Mouse (Mus musculus) cerebellum, postnatal 10 days (tissue): ENCODE data around the gene Tbc1d13.

Experiments used
- DNase-seq, 2 experiments: peaks; one replicate each; pipeline ENCODE4 v3.0.0; 2021; ENCODE audit warnings: mixed read lengths in 2 of 2

Tbc1d13 gene

GRCm38 (mm10) chr2:30182424-30182823, 48.9 kb downstream of the Tbc1d13 start:
- no peak for DNase-seq

GRCm38 (mm10) chr2:30183721-30184120, 50.2 kb downstream of the Tbc1d13 start:
- DNase-seq: no peak

GRCm38 (mm10) chr2:30185276-30185675, 51.7 kb downstream of the Tbc1d13 start:
- no peak for DNase-seq

GRCm38 (mm10) chr2:30185681-30186080, 52.1 kb downstream of the Tbc1d13 start:
- no peak for DNase-seq

GRCm38 (mm10) chr2:30191790-30192580, 58.4 kb downstream of the Tbc1d13 start:
- no peak for DNase-seq

GRCm38 (mm10) chr2:30194656-30195055, 61.1 kb downstream of the Tbc1d13 start:
- DNase-seq: no peak

GRCm38 (mm10) chr2:30198021-30198420, 64.5 kb downstream of the Tbc1d13 start:
- DNase-seq: no peak

- no peak for DNase-seq
Observed at GRCm38 (mm10) chr2:30199984-30200383, 66.4 kb downstream of the Tbc1d13 start.

GRCm38 (mm10) chr2:30200388-30200925, 66.9 kb downstream of the Tbc1d13 start:
- no peak for DNase-seq
